Mouse (Mus musculus) mouse embryonic stem cell (cell line): ENCODE measurements around the gene Pde11a.

Source experiments
- in situ Hi-C, 2 experiments: fragments of 300-500 bp; cut with MboI; formaldehyde crosslinking; loops; 1 replicate in 1 of 2; 3 replicates in 1 of 2; pipeline ENCODE4 v1.14.3; 2019 to 2020; ENCODE audit warnings: low sequenced_read_pairs in 2 of 2, low pct_unique_long_range_greater_than_20kb in 1 of 2, mixed read lengths in 1 of 2; ENCODE audit not compliant: unreplicated experiment in 1 of 2

Gene Pde11a

GRCm38 (mm10) chr2:75959850-75960365, 378.7 kb downstream of the Pde11a start:
- in situ Hi-C loops, result loop anchor here (5.0 to 25.0 kb wide), 4 partner anchors 168 to 355 kb away; no protein-coding TSS in a partner anchor

- in situ Hi-C loops, result loop anchor here in 1 of 2 experiments (25.0 kb wide), 1 partner anchor 347 kb away; no protein-coding TSS in a partner anchor
Observed at GRCm38 (mm10) chr2:75959183-75959849, 379.3 kb downstream of the Pde11a start.

- in situ Hi-C loops, result loop anchor here in 1 of 2 experiments (25.0 kb wide), 1 partner anchor 343 kb away; no protein-coding TSS in a partner anchor
Observed at GRCm38 (mm10) chr2:75955709-75956108, 382.9 kb downstream of the Pde11a start.

- in situ Hi-C loops, result loop anchor here in 1 of 2 experiments (25.0 kb wide), 1 partner anchor 341 kb away; no protein-coding TSS in a partner anchor
Observed at GRCm38 (mm10) chr2:75953320-75953719, 385.3 kb downstream of the Pde11a start.

- in situ Hi-C loops, result loop anchor here in 1 of 2 experiments (25.0 kb wide), 1 partner anchor 338 kb away; no protein-coding TSS in a partner anchor
Observed at GRCm38 (mm10) chr2:75950685-75951084, 387.9 kb downstream of the Pde11a start.
